Mouse (Mus musculus) kidney, adult 11 months (tissue): ENCODE results near the gene Fbxo11.
"Not testable (repeated sequence)": the region's sequence is repeated elsewhere in the genome, so short reads cannot be mapped to it uniquely, and the experiment has no call there.

Source experiments
- DNase-seq: peaks from one replicate; pipeline ENCODE4 v3.0.0; 2022

Fbxo11 gene

DNA sequence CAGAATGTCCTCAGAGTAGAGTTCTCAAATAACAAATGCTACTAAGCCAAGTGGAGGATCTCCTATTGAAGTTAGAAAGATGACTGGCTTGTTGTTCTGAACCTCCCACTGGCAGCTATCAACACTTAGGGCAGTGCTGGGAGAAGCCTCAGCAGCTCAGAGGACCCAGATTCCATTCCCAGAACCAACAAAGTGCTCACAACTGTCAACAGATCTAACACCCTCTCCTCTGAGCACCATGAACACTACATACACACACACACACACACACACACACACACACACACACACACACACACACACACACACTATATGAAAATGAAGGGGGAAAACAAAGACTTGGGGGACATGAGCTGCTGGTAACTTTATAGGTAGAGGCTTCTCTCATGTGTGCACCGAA lies 60.2 kb downstream of the Fbxo11 start:
- DNase-seq, result no peak

DNA sequence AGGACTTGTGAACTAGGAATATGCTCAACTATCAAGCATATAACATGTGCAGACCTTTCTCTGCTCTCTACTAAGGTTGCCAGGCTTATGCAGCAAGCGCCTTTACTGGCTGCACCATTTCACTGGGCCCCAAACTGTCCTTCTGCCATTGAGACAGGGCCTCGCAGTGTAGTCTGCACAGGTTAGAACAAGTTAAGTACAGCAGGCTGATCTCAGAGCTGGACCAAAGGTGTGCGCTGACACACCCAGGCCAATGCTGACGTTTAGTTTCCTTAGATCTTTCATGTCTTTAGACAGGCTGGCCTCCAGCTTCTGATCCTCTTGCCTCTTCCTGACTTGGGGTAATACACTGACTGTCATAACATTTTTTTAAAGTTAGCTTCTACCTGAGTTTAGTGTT lies 67.3 kb downstream of the Fbxo11 start:
- DNase-seq, result no peak

DNA sequence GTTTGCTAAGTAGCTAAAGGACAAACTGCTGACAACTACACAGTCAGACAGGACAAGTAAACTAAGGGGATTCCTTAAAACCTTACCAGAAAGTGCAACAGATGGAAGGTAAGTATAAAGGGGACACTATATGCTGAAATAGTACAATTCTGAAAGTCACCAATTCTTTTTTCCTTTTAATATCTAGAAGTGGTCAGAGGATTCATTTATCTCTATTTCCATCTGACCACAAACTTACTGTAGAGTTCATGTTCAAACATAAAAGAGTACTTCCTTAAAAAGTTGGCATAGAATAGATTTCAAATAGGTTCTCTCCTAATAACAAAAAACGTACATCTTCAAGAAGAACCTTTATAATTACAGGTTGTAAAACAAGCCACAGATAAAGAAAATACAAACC lies 71.8 kb downstream of the Fbxo11 start:
- DNase-seq, result no peak

DNA sequence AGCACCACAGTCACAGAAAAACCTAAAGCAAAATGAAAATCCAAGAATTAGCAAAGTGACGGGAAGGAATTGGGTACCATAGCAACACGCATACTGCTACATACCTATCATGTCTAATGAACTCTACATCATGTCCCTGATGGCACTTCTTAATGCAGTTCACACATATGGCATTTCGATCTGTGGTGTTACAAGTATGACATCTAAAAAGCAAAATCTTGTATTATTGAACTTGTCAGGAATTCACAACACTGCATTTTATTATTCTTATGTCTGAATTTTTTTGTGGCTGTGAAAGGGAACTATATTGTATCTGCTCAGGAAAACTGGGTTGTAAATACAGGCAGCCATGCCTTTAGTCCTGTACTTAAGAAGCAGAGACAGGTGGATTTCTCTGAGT lies 72.9 kb downstream of the Fbxo11 start:
- no peak for DNase-seq

DNA sequence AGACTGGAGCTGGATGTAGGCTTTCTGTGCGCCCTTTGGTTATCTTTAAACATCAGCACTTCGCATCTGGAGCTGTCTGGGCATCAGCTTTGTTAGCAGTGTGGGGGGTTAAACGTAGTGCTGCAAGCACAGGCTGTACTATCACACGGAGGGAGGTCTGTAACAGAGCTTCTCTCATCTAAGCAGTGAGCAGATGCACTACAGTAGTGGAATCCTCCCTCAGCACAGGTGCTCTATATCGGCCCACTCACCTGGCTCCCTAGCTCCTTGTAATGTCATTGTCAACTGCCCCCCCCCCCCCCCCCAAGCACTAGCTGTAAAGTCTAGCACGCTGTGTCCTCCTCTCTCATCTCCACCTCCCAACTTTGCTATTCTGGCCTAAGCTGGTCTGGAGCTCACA lies 77.6 kb downstream of the Fbxo11 start:
- DNase-seq, result no peak

DNA sequence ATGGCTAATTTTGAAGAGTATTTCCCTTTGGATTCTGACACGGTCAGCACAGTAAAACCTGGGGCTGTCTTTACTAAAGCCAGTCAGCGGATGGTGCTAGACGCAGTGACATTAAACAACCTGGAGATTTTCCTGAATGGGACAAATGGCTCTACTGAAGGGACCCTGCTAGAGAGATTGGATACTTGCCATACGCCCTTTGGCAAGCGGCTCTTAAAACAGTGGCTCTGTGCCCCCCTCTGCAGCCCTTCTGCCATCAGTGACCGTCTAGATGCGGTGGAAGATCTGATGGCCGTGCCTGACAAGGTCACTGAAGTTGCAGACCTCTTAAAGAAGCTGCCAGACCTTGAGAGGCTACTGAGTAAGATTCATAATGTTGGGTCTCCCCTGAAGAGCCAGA lies 79.2 kb downstream of the Fbxo11 start:
- no peak for DNase-seq

DNA sequence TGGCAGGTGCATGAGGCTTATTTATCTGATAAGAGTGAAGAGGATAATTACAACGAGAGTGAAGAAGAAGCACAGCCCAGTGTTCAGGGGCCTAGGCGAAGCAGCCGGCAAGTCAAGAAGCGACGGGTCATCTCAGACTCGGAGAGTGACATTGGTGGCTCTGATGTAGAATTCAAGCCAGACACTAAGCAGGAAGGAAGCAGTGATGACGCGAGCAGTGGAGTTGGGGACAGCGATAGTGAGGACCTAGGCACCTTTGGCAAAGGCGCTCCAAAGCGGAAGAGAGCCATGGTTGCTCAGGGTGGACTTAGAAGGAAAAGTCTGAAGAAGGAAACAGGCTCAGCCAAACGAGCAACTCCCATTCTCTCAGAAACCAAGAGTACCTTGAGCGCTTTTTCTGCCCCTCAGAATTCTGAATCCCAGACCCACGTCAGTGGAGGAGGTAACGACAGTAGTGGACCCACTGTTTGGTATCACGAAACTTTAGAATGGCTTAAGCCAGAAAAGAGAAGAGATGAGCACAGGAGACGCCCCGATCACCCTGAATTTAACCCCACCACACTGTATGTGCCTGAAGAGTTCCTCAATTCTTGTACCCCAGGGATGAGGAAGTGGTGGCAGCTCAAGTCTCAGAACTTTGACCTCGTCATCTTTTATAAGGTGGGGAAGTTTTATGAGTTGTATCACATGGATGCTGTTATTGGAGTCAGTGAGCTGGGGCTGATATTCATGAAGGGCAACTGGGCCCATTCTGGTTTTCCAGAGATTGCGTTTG lies 80.5 kb downstream of the Fbxo11 start:
- no peak for DNase-seq

DNA sequence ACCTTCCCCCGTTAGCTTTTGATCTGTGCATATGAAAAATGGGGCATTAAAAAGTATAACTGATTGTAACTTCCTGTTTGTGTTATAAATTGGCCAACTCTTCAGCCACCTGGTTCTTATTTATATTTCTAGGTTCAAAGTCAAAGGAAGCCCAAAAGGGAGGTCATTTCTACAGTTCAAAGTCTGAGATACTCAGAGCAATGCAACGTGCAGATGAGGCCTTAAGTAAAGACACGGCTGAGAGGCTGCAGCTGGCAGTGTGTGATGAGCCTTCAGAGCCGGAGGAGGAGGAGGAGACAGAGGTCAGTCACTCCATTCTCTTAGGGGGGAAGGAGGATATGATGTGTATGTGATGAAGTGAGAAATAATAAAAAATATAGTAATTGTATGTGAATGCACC lies 81.8 kb downstream of the Fbxo11 start:
- DNase-seq, result no peak

DNA sequence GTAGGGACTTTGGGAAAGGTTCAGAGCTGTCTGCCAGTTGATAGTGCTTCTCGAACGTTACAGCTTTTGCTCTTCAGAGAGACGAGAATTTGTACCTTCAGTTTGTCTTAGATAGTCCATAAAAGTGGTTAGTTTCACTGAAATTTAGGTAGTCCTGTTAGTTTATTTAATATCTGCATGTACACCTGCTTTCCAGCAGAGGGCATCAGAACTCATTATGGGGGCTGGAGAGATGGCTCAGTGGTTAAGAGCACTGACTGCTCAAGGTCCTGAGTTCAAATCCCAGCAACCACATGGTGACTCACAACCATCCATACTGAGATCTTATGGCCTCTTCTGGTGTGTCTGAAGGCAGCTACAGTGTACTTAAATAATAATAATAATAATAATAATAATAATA lies 83.0 kb downstream of the Fbxo11 start:
- DNase-seq, result no peak

DNA sequence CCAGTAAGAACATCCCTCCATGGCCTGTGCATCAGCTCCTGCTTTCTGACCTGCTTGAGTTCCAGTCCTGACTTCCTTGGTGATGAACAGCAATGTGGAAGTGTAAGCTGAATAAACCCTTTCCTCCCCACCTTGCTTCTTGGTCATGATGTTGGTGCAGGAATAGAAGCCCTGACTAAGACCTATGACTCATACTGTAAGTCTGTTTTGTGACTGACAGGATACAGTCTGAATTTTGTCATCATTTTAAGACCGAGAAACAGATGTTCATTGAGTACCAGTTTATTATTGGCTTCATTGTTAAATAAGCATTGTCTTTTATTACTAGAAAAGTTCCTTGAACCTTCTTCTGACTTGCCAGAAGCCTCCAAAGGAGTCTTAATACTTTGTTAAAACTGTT lies 85.4 kb downstream of the Fbxo11 start:
- DNase-seq, result not testable (repeated sequence)

DNA sequence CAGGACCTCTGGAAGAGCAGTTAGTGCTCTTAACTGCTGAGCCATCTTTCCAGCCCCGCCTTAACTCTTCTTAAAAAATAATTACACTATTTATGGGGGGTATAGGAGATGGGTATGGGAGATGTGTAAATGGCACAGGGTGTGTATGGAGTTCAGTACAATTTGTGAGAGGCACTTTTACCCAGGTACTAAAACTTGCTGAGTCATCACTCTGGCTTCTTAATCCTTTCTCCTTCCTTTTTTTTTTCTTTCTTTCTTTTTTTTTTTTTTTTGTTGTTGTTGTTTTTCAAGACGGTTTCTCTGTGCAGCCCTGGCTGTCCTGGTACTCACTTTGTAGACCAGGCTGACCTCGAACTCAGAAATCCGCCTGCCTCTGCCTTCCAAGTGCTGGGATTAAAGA lies 88.2 kb downstream of the Fbxo11 start:
- not testable (repeated sequence) for DNase-seq

DNA sequence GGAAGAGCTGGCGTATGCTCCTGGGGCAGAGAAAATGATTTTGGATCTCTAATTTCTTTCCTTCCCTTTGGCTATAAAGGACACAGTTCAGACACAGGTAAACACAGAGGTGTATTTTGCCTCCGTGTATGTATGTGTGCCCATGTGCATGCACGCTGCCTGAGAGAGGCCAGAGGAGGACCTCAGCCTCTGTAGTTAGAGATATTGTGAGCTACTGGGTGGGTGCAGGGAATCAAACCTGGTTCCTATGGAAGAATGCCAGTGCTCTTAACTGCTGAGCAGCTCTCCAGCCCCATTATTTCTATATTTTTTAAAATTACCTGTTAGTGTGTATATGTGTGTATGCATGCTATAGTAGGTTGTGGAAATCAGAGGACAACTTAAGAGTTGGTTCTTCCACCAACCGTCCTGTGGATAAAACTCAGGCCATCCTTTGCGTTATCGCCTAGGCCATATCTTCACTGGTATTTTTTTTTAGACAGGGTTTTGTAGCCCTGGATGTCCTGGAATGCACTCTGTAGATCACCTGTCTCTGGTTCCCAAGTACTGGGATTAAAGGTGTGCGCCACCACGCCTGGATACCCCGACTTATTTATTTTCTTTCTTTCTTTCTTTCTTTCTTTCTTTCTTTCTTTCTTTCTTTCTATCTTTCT lies 88.8 kb downstream of the Fbxo11 start:
- no peak for DNase-seq

DNA sequence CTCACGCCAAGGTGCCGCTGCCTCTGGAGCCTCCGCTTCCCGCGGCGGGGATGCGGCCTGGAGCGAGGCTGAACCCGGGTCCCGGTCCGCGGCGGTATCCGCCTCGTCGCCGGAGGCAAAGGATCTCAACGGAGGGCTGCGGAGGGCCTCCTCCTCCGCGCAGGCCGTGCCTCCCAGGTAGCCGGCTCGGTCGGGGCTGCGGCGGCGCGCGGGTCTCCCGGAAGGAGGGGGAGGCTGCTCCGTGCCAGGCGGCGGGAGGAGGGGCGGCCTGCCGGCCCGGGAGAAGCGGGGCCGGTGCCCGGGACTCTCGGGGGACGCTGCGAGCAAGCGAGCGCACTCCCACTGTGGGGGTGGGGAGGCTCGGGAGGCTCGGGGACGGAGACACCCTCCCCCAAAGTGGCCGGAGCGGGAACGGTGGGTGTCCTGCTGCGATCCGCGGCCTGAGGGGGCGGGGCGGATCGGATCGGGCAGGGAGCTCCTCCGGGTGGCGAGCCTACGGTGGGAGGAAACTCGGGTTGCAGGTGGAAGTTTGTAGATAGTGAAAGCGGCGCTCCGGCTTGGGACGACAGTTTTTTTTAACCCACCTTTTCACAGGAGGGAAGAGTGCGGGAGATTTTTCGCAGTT lies 89.8 kb downstream of the Fbxo11 start:
- DNase-seq, result peak; percentile 48

DNA sequence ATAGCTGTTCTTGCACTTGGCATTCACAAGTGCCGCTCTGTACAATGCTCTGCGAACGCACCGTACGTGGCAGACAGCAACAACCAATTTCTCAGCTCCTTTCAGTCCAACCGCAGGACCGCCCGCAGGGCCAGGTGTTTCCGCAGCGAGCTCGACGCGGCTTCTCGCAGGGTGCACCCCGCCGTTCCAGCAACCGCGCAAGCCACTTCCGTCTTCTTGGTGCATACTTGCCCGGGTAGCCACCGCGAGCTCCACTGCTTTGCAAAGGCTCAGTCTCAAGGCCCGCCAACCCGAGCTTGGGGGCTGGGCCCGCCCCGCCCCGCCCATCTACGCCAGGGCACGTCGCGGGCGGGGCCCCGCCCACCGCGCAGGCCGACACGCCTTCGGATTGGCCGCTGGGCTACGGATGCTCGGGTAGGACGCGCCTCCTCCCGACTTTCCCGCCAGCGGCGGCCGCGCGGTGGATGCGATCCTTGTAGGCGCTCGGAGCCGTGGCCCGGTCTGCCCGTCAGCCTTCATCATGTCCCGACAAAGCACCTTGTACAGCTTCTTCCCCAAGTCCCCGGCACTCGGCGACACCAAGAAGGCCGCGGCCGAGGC lies 90.4 kb downstream of the Fbxo11 start, which contains the start of gene Msh6:
Msh6 (plus strand) TSS at position 434 of the 600 bp plus-strand sequence.
- DNase-seq, result peak; percentile 86

DNA sequence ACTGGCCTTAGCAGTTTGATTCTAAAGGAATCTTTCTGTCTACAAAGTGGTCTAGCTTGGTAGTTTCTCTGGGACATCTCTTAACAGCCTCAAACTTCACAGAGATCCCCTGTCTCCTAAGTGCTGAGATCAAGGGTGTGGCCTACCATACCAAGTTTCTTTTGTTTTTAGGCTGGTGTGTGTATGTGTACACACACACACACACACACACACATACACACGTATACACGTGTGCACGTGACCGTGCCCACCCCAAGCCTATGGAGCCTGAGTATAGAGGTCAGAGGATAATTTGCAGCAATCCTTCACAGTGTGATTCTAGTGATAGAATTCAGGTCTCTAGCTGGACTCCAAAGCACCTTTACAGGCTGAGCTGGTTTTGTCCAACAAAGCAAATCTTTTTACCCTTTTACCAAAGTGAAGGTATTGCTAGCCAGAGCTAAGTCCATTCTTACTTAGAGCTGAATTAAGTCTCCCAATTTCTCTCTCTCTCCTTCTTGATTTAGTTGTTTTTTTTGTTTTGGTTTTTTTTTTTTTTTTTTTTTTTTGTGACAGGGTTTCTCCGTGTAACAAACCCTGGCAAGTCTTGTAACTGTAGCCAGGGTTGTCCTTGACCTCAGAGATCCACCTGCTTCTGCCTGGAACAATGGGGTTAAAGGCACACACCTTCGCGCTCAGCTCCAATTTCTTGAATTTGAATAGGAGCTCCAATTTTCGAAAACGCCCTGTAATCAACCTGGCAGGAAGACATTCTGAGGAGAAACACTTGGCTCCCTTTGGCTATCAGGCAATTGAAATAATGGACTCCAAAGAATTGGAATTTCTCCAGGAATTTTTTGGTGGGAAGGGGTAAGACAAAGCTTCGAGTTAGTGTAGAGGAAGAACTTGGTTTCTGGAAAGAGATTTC lies 91.6 kb downstream of the Fbxo11 start:
- no peak for DNase-seq

DNA sequence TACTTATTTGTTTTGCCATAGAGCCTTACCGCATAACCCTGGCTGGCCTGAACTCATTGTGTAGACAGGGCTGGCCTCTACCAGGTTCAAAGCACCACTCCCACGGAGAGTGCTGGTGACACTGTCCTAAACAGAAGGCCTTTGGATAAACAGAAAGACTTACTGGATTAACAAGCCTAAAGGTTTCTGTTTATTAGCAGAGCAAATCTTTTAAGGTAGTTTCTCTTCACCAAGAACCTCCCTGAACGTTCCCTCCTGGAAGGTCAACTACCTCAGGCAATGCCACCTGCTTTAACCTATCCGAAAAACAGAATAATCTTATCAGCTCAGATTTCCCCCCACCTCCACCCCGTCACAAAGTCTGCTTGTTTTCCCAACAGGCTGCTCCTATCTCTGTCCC lies 92.2 kb downstream of the Fbxo11 start:
- no peak for DNase-seq

DNA sequence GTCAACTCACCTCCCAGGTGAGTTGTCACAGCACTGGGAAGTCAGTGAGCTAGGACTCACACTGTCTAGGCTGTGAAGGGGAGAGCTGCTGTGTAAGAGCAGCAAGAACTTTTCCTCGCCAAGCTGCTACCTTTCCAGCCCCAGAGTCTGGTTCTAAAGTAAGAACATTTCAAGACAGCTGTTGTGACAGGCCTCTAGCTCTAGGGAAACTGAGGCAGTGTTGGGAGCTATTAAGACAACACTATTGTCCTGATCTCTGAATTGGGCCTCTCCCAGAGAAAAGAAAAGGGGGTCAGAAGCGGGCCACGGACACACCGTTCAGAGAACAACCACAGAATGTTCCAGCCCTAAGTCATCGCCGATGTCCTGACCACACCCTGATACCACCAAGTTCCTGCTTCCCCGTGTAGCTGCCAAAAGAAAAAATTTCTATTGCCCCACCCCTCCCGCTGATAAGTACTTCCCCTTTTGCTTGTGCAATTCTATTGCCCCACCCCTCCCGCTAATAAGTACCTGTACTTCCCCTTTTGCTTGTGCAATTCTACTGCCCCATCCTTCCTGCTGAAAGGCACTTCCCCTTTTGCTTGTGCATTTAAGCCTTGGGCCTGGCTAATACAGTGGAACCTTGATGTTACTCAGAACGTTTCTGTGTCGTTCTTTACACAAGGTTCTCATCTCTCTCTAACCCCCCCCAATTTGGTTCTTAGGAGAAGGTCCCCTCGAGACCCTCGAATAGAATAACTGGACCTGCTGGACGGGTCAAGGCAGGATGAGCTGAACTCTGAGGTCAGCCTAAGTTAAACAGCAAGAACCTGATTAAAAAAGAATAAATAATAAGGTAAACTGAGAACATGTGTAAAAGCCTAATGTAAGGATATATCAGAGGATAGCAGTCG lies 93.1 kb downstream of the Fbxo11 start:
- DNase-seq, result not testable (repeated sequence)

DNA sequence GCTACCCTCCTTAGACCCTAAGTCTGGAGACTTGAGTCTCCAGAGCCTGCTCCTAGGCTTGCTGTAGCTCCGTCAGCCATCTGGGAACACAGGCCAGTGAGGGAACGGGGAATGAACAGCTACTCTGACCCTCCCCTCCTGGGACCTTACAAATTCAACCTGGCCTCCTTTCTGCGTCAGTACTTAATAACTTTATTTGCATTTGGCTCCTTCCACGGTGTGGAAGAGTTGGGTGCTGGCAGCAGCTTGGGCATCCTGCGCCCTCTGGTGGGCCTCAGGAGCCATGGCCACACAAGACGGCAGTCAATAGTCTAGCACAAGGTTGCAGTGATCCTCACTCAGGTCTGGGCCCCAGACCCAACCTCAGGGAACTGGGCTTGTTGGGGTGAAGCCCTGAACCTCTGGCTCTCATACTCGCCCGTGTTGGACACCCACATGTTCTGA lies 96.6 kb downstream of the Fbxo11 start:
- DNase-seq, result not testable (repeated sequence)

DNA sequence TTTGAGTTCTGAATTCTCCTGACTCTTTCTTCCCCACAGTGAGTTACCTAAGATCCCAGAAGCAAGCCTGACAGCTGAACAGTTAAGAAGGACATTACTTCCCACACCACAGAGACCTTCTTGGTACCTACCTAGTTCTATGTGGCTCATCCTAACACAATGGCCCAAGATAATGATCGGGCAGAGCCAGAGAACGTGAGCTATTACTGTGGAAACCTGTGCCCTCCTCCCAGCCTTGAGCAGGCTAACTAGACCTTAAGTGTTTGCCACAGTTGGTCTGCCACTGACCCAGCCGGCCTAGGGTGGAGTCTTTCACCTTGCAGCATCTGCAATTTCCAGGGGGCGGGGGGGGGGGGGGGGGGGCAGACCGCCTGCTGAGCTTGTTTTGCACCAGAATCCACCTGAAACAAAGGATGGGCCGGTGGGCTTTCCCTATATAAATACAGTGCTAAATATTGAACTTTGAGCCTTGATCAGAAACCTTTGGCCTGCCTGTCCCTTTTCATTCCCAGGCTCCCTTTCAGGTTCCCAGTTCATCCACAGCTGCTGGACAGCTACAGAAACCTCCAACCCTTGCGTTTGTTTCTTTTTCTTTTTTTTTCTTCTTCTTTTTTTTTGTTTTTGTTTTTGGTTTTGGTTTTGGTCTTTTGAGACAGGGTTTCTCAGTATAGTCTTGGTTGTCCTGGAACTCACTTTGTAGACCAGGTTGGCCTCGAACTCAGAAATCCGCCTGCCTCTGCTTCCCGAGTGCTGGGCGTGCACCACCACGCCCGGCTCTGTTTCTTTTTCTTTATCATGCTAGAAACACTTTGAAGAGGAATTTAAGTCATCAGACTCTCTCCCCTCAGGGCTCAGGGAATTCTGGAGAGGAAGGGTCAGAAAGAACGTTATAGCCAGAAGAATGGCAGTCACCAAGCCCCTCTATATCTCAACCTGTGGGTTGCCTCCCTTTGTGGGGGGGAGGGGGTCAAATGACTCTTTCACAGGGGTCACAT lies 101.7 kb downstream of the Fbxo11 start:
- no peak for DNase-seq

DNA sequence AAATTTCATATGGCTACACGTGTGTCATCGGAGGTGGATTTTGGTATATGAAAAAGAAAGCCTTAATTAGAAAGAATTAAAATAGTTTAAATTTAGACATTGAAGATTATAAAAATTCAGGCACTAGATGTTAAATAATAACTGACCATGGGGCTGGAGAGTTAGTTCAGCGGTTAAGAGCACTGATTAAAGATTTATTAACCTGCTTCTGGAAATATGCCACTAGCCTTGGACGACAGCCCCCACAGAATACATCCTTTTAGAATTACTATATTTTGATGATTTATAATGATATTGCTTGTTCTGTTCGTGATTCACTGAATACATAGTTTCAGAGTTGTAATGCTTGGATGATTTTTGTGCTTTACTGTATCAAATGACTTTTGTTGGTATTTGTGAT lies 105.2 kb downstream of the Fbxo11 start:
- DNase-seq, result not testable (repeated sequence)
